Mouse (Mus musculus) megakaryocyte, adult 5-6 weeks (primary cell): ENCODE results near the gene Yipf2. TPM values are rescaled to one million over a fixed set of nuclear protein-coding genes. Genes with fewer than 3 reads are reported as not detected.
"Not testable (repeated sequence)": the region's sequence is repeated elsewhere in the genome, so short reads cannot be mapped to it uniquely, and the experiment has no call there.

Experiments
- ATAC-seq: 2 replicates; pipeline ENCODE4 v1.8.0; 2016; ENCODE audit warnings: mild to moderate bottlenecking, inconsistent platforms; ENCODE audit not compliant: poor library complexity, severe bottlenecking
- total RNA-seq, 2 experiments: library from RNA; stranded (forward) in 1 of 2; stranded (reverse) in 1 of 2; fragments of 153-499, 151-499 nt in 1 of 2; fragments of 221-1000, 200-1000 nt in 1 of 2; gene quantifications; 2 replicates each; pipeline versions ENCODE4 v1.2.3 to v1.2.4; 2015 to 2017

Yipf2 gene
- total RNA-seq, 2 experiments from 2014 or later, result 5.2 to 8.7 TPM

GRCm38 (mm10) chr9:21564420-21564819, 28.2 kb downstream of the Yipf2 start:
- ATAC-seq, result no peak

- ATAC-seq, result no peak
Measured at GRCm38 (mm10) chr9:21559151-21559550, 33.5 kb downstream of the Yipf2 start.

- ATAC-seq, result 0 out of 2 replicates have a peak, but pooled peaks have one; percentile 24
Measured at GRCm38 (mm10) chr9:21558366-21558765, 34.3 kb downstream of the Yipf2 start.

GRCm38 (mm10) chr9:21557556-21557955, 35.1 kb downstream of the Yipf2 start:
- ATAC-seq, result no peak

GRCm38 (mm10) chr9:21556996-21557395, 35.6 kb downstream of the Yipf2 start:
- no peak for ATAC-seq

- no peak for ATAC-seq
Measured at GRCm38 (mm10) chr9:21555198-21555742, 37.4 kb downstream of the Yipf2 start.

DNA sequence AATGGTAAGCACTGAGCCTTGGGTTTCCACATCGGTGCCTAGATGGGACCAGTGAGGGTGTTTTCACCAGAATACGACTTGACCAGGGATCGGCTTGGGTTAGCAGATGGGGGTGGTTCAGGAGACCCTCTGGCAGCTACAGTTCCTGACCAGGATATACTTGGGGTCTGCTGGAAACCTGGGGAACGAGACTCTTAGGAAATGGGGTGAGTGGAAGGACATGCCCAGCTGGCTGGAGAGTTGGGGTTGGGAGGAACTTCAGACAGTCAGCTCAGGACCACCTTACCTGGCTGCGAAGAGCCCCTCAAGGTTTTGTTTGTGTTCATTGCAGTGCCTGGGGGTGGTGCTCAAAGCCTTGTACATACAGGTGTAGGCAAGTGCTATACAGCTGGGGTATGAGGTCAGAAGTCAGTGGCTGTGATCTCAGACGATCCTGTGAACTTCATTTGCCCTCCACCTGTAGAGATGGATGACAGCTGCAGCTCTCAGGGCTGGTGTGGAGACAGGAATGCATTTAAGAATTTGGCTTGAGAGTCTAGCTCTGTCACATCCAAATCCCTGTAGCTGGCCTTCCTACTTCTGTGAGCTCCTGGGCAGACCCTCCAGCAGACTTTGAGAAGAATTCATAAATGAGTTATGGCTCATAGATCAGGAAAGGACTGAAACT, 38.9 kb downstream of the Yipf2 start:
- ATAC-seq, result no peak

- ATAC-seq, result no peak
Measured at GRCm38 (mm10) chr9:21551049-21551448, 41.6 kb downstream of the Yipf2 start.

- no peak for ATAC-seq
Measured at GRCm38 (mm10) chr9:21547075-21547941, 45.3 kb downstream of the Yipf2 start.

DNA sequence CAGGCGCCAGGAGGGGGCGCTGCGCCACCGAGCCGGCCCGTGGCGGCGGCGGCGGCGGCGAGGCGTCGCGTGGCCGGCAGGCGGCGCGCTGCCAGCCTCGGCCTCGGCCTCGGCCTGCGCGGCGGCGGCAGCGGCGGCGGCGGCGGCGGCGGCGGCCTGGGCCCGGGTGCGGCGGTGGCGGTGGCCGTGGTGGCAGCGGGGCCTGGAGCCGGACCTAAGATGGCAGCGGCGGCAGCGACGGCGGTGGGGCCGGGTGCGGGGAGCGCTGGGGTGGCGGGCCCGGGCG, 45.9 kb downstream of the Yipf2 start, which contains the start of gene Carm1:
Gene Carm1, plus strand, starts transcription at position 106 of the 286 bp plus-strand sequence.
- ATAC-seq, result no peak

DNA sequence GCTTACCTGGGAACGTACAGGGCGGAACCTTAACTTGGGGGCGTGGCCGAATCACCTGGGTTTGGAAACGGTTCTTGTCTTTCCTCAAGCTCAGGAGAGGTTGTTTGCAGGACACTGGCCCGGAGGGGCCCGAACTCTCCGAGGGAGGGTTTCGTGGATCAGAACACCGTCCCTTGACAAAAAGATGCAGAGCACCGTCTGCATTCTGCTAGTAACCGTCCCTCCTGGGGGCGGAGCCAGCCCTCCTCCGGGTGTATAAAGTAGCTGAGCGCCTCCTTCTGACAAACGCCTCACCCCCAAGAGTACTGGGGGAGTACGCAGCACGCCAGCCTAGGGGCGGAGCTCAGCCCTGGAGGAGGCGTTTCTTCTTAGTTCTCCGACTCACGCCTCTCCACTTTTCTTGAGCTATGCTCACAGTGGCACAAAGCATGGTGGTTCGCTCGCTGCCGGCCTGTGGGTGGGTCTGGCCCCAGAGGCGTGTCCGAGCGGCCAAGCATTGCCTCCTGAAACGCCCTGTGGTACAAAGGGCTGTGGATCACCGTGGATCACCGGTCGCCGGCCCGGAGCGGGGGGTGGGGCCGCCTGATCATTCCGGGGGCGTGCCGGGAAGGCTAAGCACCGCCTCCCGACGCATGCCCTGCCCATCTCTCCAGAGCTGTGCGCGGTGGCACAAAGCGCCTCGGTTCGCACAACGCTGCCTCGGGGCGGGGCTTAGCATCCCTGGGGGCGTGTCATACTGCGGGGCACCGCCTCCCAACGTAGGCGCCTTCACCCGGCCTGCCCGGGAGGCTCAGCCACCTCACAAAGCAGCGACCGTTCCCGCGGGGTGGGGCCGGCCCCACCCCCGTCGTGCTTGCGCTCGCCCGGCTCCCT, 46.5 kb downstream of the Yipf2 start:
- ATAC-seq, result peak; percentile 92

DNA sequence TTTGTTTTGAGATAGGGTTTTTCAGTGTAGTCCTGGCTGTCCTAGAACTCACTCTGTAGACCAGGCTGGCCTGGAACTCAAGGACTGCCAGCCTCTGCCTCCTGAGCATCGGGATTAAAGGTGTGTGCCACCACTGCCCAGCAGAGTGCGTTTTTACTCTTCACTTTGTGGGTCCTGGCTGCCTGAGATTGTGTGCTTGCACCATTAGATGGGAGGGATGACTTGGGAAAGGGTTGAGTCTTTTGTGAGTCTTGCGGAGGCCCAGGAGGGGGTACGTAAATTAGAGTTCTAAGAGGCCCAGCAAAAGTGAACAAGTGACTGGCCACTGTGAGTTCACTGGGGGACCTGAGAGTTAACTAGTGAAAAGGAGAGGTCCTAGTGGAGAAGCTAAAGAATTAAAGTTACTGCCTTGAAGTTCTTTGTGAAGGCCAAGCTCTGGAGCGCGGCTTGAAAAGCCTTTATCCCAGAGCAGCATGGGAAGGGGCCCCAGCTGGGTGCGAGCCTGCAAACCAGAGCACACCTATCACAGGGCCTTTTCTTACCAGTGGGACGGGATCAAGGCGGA, 47.2 kb downstream of the Yipf2 start:
- ATAC-seq, result no peak

- not testable (repeated sequence) for ATAC-seq
Measured at GRCm38 (mm10) chr9:21542001-21542400, 50.6 kb downstream of the Yipf2 start.

GRCm38 (mm10) chr9:21539981-21540753, 52.5 kb downstream of the Yipf2 start:
- ATAC-seq, result no peak

Other genes with a start within 250 kb of the Yipf2 start
- gene Ilf3, start 225.0 kb downstream of the Yipf2 start, total RNA-seq (2015), result 21.7 and 22.9 TPM in 2 replicates
- 42.0 and 42.5 TPM in 2 replicates for gene Ilf3, start 225.0 kb downstream of the Yipf2 start, total RNA-seq (2017)
- 5.4 and 11.8 TPM in 2 replicates for gene Qtrt1, start 181.0 kb downstream of the Yipf2 start, total RNA-seq (2015)
- gene Qtrt1, start 181.0 kb downstream of the Yipf2 start, total RNA-seq (2017), result 6.7 and 9.8 TPM in 2 replicates
- gene Dnm2, start 167.9 kb downstream of the Yipf2 start, total RNA-seq (2015), result 94.9 and 101 TPM in 2 replicates
- gene Dnm2, start 167.9 kb downstream of the Yipf2 start, total RNA-seq (2017), result 131 and 144 TPM in 2 replicates
- gene Tmed1, start 82.6 kb downstream of the Yipf2 start, total RNA-seq (2015), result 5.4 and 6.2 TPM in 2 replicates
- gene Tmed1, start 82.6 kb downstream of the Yipf2 start, total RNA-seq (2017), result 8.7 and 9.3 TPM in 2 replicates
- gene AB124611, start 66.7 kb downstream of the Yipf2 start, total RNA-seq (2015), result 179 and 187 TPM in 2 replicates
- 290 and 296 TPM in 2 replicates for gene AB124611, start 66.7 kb downstream of the Yipf2 start, total RNA-seq (2017)
- gene Carm1, start 45.9 kb downstream of the Yipf2 start, total RNA-seq (2015), result 19.1 and 26.3 TPM in 2 replicates
- 8.5 and 14.1 TPM in 2 replicates for gene Carm1, start 45.9 kb downstream of the Yipf2 start, total RNA-seq (2017)
- gene Timm29, start 106 bp downstream of the Yipf2 start, total RNA-seq (2015), result 20.5 and 22.2 TPM in 2 replicates
- 21.3 and 22.3 TPM in 2 replicates for gene Timm29, start 106 bp downstream of the Yipf2 start, total RNA-seq (2017)
- 41.7 and 43.5 TPM in 2 replicates for gene Smarca4, start 23.3 kb upstream of the Yipf2 start, total RNA-seq (2015)
- 46.0 and 56.5 TPM in 2 replicates for gene Smarca4, start 23.3 kb upstream of the Yipf2 start, total RNA-seq (2017)
- gene Ldlr, start 130.7 kb upstream of the Yipf2 start, total RNA-seq (2015), result 23.8 and 25.6 TPM in 2 replicates
- 50.1 and 51.5 TPM in 2 replicates for gene Ldlr, start 130.7 kb upstream of the Yipf2 start, total RNA-seq (2017)
- 49.8 and 57.8 TPM in 2 replicates for gene Spc24, start 167.5 kb upstream of the Yipf2 start, total RNA-seq (2015)
- 127 and 156 TPM in 2 replicates for gene Spc24, start 167.5 kb upstream of the Yipf2 start, total RNA-seq (2017)
- gene Kank2, start 205.9 kb upstream of the Yipf2 start, total RNA-seq (2015), result 0.73 and 1.2 TPM in 2 replicates
- 0.49 and 1.1 TPM in 2 replicates for gene Kank2, start 205.9 kb upstream of the Yipf2 start, total RNA-seq (2017)
- 1.6 and 2.0 TPM in 2 replicates for gene Angptl8, start 242.7 kb upstream of the Yipf2 start, total RNA-seq (2015)
- 3.3 TPM in 1 of 2 replicates, not detected in the other for gene Angptl8, start 242.7 kb upstream of the Yipf2 start, total RNA-seq (2017)